Mouse (Mus musculus) small intestine, adult 10 weeks (tissue): ENCODE results near the gene Sec1. TPM values are rescaled to one million over a fixed set of nuclear protein-coding genes. Genes with fewer than 3 reads are reported as not detected.

Source experiments
- polyA plus RNA-seq: library from polyadenylated mRNA; stranded (reverse); fragments of 350-450 nt; fragmentation: Illumina TruSeq; extraction: RNeasy Lipid Tissue Mini Kit (QIAGEN cat#74804); gene quantifications from one replicate; pipeline ENCODE4 v1.2.3, GENCODE M21; 2014; ENCODE audit warnings: low replicate concordance

Gene Sec1
- not detected for polyA plus RNA-seq

DNA sequence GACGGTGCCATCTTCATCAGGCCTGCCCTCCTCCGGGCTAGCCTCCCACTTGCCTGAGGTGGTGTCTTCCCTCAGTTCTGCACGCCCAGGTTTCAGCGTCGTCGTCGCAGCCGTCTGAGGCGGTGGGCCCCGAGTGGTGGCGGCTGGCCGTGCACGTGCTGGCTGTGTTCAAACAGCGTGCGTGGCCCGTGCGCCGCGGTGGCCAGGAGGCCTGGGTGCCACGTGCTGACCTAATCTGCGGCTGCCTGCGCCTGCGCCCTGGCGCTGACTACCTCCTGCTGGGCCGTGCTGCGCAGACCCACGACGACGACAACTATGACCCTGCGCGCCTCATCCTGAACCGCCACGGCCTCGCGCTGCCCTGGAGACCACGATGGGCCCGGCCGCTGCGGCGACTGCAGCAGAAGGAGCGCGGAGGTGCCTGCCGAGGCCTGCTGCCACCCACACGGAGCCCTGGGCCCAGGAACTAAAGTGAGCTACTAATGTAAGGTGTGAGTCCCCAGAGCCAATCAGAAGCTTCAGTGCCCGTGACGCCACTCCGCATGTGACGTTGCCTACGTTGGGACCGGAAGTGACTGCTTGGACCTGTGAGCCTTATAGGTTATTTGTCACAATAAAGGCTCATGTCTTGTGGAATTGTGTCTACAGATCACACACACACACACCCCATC, at the start of gene Sec1:
Gene Sec1 (minus strand): TSS at position 482 of the 671 bp plus-strand sequence.

DNA sequence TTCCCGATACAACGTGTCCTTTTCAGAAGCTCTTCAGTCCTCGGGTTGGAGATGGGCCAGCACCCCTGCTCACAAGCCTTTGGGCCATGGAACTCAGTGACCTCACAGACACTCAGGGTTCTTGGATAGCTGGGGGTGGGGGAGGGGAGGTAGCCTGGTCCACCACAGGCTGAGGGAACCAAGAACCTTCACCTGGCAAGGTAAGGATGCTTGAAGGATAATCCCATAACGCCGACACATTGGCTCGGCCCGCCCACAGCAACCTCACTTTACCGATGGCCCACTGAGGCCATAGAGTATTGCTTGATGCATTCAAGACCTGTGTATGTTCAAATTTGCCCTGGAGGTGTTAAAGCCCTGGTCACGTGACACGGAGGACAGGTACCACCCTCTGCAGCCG, 31.5 kb upstream of the Sec1 start, which contains the start of gene Spaca4:
Gene Spaca4 (minus strand): TSS at position 101 of the 400 bp plus-strand sequence.

GRCm38 (mm10) chr7:45720413-45721233, 26.4 kb upstream of the Sec1 start, which contains the start of gene Fam83e:
TSS of gene Fam83e (plus strand) at chr7:45721212.

DNA sequence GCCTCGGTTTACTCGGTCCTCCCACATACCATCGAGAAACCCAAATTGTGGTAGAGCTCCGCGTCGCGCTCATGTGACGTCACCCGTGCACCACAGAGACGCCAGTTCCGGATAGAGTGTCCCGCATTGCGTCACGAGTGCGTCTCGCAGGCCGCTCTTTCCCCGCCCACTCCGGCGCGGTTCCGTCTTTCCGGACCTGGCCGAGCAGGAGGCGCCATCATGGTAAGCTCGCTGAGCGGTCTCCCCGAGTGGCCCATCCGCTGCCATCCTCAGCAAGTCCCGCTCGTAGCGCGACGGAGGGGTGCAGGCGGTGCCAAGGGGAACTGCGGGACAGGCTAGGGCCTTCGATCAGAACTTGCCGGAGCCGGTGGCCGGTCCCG, 23.7 kb upstream of the Sec1 start, which contains the start of gene Sphk2:
Gene Sphk2 (minus strand): TSS at position 85 of the 380 bp plus-strand sequence.

DNA sequence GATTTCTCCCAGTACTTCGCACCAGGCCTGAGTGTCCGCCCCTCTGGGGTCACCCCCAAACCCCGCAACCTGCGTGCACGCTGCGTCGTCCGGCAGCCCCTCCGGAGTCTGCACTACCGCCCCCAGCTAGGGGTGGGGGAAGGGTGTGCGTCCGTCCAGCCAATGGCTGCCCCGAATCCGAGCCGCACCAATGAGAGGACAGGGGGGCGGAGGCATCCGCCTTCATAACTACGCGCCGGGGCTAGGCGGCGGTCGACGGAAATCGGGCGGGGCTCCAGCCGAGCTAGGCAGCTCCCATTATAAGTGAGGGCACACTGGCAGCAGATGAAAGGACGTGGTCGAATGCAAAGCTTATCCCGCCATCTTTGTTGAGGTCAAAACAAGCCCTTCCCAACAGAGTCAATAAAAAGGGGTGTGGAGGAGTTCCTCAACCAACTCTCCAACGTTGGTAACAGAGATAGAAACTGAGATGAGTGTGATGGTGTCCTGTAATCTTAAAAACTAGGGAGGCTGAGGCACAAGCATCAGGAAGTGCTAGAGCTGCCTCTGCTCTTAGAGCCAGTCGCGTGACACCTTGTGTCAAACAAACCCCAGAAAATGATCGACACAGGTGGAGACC, 21.0 kb upstream of the Sec1 start, which contains the start of gene Rpl18:
Gene Rpl18 (plus strand): TSS at position 368 of the 619 bp plus-strand sequence.

DNA sequence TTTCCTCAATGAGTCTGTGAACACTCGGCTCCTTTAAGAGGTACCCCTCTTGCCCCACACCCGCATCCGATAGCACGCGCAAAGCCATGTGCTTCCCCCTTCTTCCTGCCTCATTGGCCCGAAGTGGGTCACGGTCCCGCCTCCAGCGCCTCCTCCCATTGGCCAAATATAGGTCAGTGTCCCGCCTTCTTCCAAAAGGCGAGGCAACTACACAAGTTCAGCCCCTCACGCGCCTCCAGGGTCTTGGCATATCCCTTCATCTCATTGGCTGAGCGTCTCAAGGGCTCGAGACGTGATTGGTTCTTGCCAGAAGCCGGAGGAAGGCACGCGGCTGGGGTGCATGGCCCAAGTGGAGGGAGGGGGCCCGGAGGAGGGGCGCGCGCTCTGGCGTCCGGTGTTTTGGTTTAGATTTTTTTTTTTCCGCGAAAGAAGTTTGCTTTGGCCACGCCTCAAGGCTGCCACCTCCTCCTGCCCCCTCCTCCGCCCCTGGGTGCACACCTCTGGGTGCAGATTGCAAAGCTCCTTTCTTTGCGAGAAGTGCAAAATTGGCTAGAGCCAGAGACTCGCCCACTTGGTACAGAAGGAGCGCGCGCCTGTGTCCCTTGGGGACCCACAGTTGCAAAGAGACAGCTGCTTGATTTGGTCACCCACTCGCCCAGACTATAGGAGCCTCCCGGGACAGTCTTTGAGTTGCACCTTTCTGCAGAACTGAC, 10.7 kb upstream of the Sec1 start, which contains the start of gene Dbp:
Gene Dbp (plus strand): TSS at position 359 of the 713 bp plus-strand sequence.

GRCm38 (mm10) chr7:45699523-45700141, 5.4 kb upstream of the Sec1 start, which contains the start of gene Car11:
TSS of gene Car11 (plus strand) at chr7:45699843.

DNA sequence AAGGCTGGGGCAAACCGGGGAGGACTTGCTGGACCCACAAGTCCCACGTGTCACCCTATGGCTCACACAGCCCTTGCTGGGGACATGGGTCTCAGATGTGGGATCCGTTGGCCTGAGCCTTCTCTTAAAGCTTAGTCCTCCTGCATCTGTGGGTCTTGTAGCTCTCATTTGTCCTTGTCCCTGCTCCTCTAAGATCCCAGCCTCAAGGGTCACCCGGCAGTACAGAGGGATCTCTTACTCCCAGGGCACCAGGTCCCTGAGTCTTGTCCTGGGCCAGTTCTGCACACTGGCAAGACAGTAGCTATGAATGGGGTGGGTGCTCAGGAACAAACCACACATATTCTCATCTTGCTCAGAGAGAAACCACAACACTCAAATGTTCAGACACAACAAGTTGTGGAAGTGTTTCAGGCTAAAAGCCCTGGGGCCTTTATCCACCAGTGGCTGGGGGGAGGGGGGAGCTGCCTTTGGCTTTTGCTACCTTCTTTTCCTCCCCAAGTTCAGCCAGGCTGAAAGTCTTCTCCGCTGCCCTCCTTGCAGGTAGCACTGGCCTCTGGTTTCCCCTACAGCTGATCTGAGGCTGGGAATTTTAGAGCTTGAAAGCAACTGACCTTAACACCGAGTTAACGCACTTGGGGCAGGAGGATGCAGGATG, 10.7 kb downstream of the Sec1 start, which contains the start of gene Ntn5:
Gene Ntn5 (plus strand): TSS at position 627 of the 655 bp plus-strand sequence.

GRCm38 (mm10) chr7:45666161-45666560, 28.0 kb downstream of the Sec1 start, which contains the start of gene Fut2:
TSS of gene Fut2 (minus strand) at chr7:45666394.

DNA sequence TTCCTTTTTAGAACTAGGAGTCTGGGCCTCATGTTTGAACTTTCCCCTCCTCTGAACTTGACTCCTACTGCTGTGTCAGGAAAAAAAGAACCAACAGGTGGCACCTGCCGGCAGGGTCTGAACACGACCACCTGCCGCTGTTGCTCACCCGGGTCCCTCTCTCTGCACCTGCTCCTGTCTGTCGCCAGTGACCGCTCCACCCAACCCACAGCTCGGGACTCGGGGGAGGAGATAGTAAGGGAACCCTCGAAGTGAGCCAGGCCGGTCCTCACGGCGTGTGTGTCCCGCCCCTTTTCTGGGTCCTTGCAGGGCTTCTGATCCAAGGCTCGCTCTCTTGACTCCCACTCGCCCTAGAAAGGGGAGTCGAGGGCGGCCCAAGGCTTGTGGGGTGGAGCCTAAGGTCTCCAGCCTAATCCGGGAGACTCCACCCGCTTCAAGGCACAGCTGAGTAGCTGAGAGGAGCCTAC, 54.6 kb downstream of the Sec1 start, which contains the start of gene Mamstr:
Gene Mamstr (plus strand): TSS at position 417 of the 467 bp plus-strand sequence.

Other genes starting within 250 kb of the Sec1 start
- 6.2 TPM for gene Ftl1, start 234.5 kb downstream of the Sec1 start, polyA plus RNA-seq
- 1.2 TPM for gene Bax, start 227.5 kb downstream of the Sec1 start, polyA plus RNA-seq
- gene Tulp2, start 212.5 kb downstream of the Sec1 start, polyA plus RNA-seq = not detected
- not detected for gene Gm45808, start 207.6 kb downstream of the Sec1 start, polyA plus RNA-seq
- 1.6 TPM for gene Dhdh, start 205.6 kb downstream of the Sec1 start, polyA plus RNA-seq
- 48.1 TPM for gene Nucb1, start 184.0 kb downstream of the Sec1 start, polyA plus RNA-seq
- 0.59 TPM for gene Ppp1r15a, start 168.1 kb downstream of the Sec1 start, polyA plus RNA-seq
- gene Plekha4, start 168.1 kb downstream of the Sec1 start, polyA plus RNA-seq = not detected
- not detected for gene Hsd17b14, start 139.5 kb downstream of the Sec1 start, polyA plus RNA-seq
- 0.93 TPM for gene Bcat2, start 124.2 kb downstream of the Sec1 start, polyA plus RNA-seq
- gene Fgf21, start 78.9 kb downstream of the Sec1 start, polyA plus RNA-seq = not detected
- gene Fut1, start 77.1 kb downstream of the Sec1 start, polyA plus RNA-seq = not detected
- not detected for gene Izumo1, start 72.6 kb downstream of the Sec1 start, polyA plus RNA-seq
- not detected for gene Rasip1, start 66.9 kb downstream of the Sec1 start, polyA plus RNA-seq
- not detected for gene Mamstr, start 54.4 kb downstream of the Sec1 start, polyA plus RNA-seq
- gene Fut2, start 28.0 kb downstream of the Sec1 start, polyA plus RNA-seq = 0.22 TPM
- not detected for gene Ntn5, start 10.4 kb downstream of the Sec1 start, polyA plus RNA-seq
- gene Car11, start 5.4 kb upstream of the Sec1 start, polyA plus RNA-seq = not detected
- 3.8 TPM for gene Dbp, start 10.7 kb upstream of the Sec1 start, polyA plus RNA-seq
- 1.6 TPM for gene Rpl18, start 21.1 kb upstream of the Sec1 start, polyA plus RNA-seq
- 1.3 TPM for gene Sphk2, start 23.6 kb upstream of the Sec1 start, polyA plus RNA-seq
- gene Fam83e, start 26.8 kb upstream of the Sec1 start, polyA plus RNA-seq = 3.8 TPM
- gene Spaca4, start 31.4 kb upstream of the Sec1 start, polyA plus RNA-seq = not detected
- not detected for gene Lmtk3, start 89.3 kb upstream of the Sec1 start, polyA plus RNA-seq
- 5.5 TPM for gene Sult2b1, start 90.3 kb upstream of the Sec1 start, polyA plus RNA-seq
- 10.0 TPM for gene Cyth2, start 120.2 kb upstream of the Sec1 start, polyA plus RNA-seq
- not detected for gene Kcnj14, start 130.4 kb upstream of the Sec1 start, polyA plus RNA-seq
- not detected for gene Grwd1, start 136.5 kb upstream of the Sec1 start, polyA plus RNA-seq
- 87.2 TPM for gene Kdelr1, start 178.4 kb upstream of the Sec1 start, polyA plus RNA-seq
- not detected for gene Grin2d, start 184.0 kb upstream of the Sec1 start, polyA plus RNA-seq
- not detected for gene Syngr4, start 202.3 kb upstream of the Sec1 start, polyA plus RNA-seq
- gene Tmem143, start 202.5 kb upstream of the Sec1 start, polyA plus RNA-seq = 0.22 TPM
- not detected for gene Emp3, start 227.0 kb upstream of the Sec1 start, polyA plus RNA-seq
- 2.7 TPM for gene Ccdc114, start 229.7 kb upstream of the Sec1 start, polyA plus RNA-seq